Mouse (Mus musculus) ovary, postnatal 14 days (tissue): Measurements from ENCODE around the gene Gm21988.

Experiments
- DNase-seq: peaks from one replicate; pipeline ENCODE4 v3.0.0; 2022; ENCODE audit warnings: low spot score

The Gm21988 gene

GRCm38 (mm10) chr11:70218039-70218438 lies 21.6 kb downstream of the Gm21988 start:
- no peak for DNase-seq

GRCm38 (mm10) chr11:70216103-70216502 lies 23.5 kb downstream of the Gm21988 start:
- no peak for DNase-seq

GRCm38 (mm10) chr11:70215301-70215700 lies 24.3 kb downstream of the Gm21988 start:
- DNase-seq: no peak

- no peak for DNase-seq
Measured at GRCm38 (mm10) chr11:70214856-70215209, 24.8 kb downstream of the Gm21988 start.

- DNase-seq: no peak
Measured at GRCm38 (mm10) chr11:70214191-70214855, 25.3 kb downstream of the Gm21988 start.

- no peak for DNase-seq
Measured at GRCm38 (mm10) chr11:70213736-70214135, 25.9 kb downstream of the Gm21988 start.

GRCm38 (mm10) chr11:70212896-70213295 lies 26.7 kb downstream of the Gm21988 start:
- DNase-seq: no peak

- no peak for DNase-seq
Measured at GRCm38 (mm10) chr11:70212423-70212822, 27.2 kb downstream of the Gm21988 start, which contains the start of gene Slc16a11. TSS of gene Slc16a11 (plus strand) at chr11:70212752.

- no peak for DNase-seq
Measured at GRCm38 (mm10) chr11:70211972-70212371, 27.7 kb downstream of the Gm21988 start.

GRCm38 (mm10) chr11:70210681-70211080 lies 28.9 kb downstream of the Gm21988 start:
- DNase-seq: no peak

GRCm38 (mm10) chr11:70208778-70209388 lies 30.7 kb downstream of the Gm21988 start:
- DNase-seq: no peak

- no peak for DNase-seq
Measured at GRCm38 (mm10) chr11:70207283-70207682, 32.3 kb downstream of the Gm21988 start.

GRCm38 (mm10) chr11:70206801-70207200 lies 32.8 kb downstream of the Gm21988 start:
- DNase-seq: no peak

GRCm38 (mm10) chr11:70201691-70202090 lies 37.9 kb downstream of the Gm21988 start:
- peak; percentile 84 for DNase-seq

- no peak for DNase-seq
Measured at GRCm38 (mm10) chr11:70200036-70200608, 39.5 kb downstream of the Gm21988 start.

GRCm38 (mm10) chr11:70199107-70199506 lies 40.5 kb downstream of the Gm21988 start:
- no peak for DNase-seq

- DNase-seq: no peak
Measured at GRCm38 (mm10) chr11:70198332-70198731, 41.3 kb downstream of the Gm21988 start.

GRCm38 (mm10) chr11:70193354-70194285 lies 46.0 kb downstream of the Gm21988 start:
- no peak for DNase-seq

- no peak for DNase-seq
Measured at GRCm38 (mm10) chr11:70192157-70192556, 47.5 kb downstream of the Gm21988 start.

GRCm38 (mm10) chr11:70191188-70191587 lies 48.4 kb downstream of the Gm21988 start:
- no peak for DNase-seq

- DNase-seq: no peak
Measured at GRCm38 (mm10) chr11:70189319-70190134, 50.1 kb downstream of the Gm21988 start.
